Mouse (Mus musculus) spleen, postnatal 10 days (tissue): Measurements from ENCODE around the gene Lif.

ENCODE experiments used
- DNase-seq, 2 experiments: peaks; one replicate each; pipeline ENCODE4 v3.0.0; 2021 to 2022; ENCODE audit warnings: low spot score in 2 of 2

Lif gene

DNA sequence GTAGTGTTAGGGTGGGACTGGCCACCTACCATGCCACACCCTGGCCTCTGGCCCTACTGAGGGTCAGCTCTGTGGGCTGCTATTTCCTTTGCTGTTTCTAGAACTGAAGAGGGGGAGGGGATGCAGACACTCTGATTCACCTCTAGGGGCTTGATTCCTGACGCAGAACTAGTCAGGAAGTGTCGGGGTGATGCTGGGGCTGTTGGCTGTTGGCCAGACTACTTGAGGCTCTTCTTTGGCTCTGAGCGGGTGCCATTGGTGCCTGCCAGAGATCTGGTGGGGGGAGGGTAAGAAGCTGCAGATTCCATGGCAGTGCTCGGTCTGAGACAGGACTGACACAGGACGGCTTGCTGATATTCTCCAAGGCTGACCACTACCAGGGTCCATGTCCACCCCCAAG lies 4.6 kb downstream of the Lif start:
- peak in 1 of 2 experiments; percentile 45 for DNase-seq

DNA sequence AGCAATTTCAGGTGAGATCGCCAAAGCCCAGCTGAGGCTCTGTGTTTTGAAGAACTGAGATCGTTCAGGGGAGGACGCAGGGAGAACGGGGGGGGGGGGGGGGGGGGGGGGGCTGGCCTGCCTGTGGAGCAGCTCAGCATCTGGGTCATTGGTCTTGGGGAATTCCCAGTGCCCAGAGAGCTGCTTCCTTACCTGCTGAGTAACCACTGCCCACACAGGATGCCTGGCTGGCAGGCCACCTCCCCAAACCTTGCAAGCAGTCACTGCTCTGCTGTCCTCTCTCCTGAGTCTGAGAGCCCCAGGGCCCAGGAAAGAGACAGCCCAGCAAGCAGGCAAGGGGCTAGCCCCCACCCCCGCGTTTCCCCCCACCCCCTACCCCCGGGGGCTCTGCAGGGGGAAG lies 5.5 kb downstream of the Lif start:
- DNase-seq, result no peak

GRCm38 (mm10) chr11:4263296-4263695 lies 5.9 kb downstream of the Lif start:
- DNase-seq, result no peak

- DNase-seq, result no peak
Measured at GRCm38 (mm10) chr11:4264066-4264465, 6.7 kb downstream of the Lif start.

- DNase-seq, result no peak
Measured at GRCm38 (mm10) chr11:4266271-4267201, 9.2 kb downstream of the Lif start.

DNA sequence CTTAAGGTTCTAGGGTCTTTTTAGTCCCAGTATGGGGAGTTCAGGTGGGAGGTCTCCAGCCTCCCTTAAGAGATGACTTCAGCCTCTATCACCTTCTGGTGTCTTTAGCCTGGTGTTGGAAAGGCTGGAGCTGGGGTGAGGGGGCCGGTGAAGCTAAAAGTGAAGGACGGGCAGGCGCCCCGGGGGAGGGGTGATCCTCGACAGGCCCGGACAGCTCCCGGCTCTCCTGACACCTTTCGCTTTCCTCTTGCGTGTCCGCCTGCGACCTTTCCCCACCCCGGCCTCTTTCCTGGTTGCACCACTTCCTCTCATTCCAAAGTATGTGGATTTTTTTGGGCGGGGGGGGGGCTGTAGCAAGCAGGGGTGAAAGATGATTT lies 9.8 kb downstream of the Lif start:
- DNase-seq, result no peak

GRCm38 (mm10) chr11:4268500-4268899 lies 11.1 kb downstream of the Lif start:
- no peak for DNase-seq

DNA sequence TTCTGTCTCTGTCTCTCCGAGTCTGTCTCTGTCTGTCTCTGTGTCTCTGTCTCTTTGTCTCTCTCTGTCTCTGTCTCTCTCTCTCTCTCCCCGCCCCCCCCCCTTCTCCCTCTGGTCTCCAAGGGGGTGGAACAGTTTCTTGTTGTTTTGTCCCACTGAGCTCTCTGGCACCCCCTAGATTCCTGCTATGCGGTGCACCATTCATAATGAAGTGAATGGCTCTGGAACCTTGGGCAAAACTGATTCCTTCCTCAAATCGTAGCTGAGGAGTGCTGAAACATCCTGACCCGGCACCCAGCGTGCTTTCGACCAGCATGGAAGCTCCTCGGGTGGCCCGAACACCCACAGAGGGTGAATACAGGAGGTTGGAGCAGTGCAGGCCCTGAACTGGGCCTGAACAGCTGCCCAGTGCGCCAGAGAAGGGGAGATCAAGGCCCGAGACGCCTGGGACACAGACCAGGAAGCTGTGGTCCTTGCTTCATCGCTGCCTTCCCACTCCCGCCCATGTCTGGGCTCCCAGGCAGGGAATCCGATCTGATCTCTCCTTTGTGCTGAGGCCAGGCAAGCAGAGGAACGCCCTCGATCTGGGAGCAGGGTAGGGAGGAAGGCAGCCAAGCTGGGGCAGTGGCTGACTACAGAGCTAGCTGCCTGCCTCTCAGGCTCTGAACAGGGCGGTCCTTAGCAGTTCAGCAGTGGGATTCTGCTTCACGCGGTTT lies 13.5 kb downstream of the Lif start:
- no peak for DNase-seq

GRCm38 (mm10) chr11:4271544-4271943 lies 14.2 kb downstream of the Lif start:
- no peak for DNase-seq

GRCm38 (mm10) chr11:4276411-4276861 lies 19.1 kb downstream of the Lif start:
- no peak for DNase-seq

GRCm38 (mm10) chr11:4279909-4280308 lies 22.6 kb downstream of the Lif start:
- no peak for DNase-seq

- DNase-seq, result no peak
Measured at GRCm38 (mm10) chr11:4281852-4282251, 24.5 kb downstream of the Lif start.

DNA sequence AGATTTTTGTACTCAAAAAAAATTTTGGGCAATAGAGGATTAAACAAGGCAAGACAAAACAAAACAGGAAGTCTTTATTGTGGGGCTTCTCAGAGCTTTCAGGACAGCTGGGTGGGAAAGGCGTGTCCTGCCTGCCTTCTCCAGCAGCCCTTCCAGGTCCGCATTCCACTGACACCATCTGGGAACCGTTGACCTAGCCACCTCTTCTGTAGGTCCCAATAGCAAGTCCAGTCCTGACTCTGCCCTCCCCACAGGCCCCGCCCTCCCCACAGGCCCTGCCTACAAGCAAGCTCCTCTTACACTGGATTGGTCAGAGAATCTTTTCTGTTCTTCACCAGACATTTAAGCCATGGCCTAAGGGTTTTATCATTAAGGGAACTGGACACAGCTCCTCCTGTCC lies 26.3 kb downstream of the Lif start:
- DNase-seq, result no peak

- DNase-seq, result no peak
Measured at GRCm38 (mm10) chr11:4289280-4289679, 31.9 kb downstream of the Lif start.

DNA sequence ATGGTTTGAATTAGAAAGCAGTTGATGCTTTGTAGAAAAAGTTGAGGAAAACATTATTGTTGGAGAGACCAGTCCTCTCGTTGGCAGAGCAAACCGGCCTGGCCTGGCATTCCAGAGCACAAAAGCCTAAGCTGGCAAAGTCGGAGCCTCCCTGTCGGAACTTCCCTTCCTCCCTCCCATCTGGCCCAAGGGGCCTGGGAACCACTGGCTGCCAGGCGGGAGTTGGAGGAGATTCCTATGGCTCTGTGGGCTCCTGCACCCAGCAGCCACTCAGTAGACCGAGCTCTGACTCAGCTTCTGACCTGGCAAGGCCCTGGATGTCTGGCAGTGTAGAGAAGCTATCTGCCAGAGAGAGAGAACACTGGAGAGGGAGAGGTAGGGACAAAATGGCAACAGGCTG lies 34.3 kb downstream of the Lif start:
- DNase-seq, result no peak

DNA sequence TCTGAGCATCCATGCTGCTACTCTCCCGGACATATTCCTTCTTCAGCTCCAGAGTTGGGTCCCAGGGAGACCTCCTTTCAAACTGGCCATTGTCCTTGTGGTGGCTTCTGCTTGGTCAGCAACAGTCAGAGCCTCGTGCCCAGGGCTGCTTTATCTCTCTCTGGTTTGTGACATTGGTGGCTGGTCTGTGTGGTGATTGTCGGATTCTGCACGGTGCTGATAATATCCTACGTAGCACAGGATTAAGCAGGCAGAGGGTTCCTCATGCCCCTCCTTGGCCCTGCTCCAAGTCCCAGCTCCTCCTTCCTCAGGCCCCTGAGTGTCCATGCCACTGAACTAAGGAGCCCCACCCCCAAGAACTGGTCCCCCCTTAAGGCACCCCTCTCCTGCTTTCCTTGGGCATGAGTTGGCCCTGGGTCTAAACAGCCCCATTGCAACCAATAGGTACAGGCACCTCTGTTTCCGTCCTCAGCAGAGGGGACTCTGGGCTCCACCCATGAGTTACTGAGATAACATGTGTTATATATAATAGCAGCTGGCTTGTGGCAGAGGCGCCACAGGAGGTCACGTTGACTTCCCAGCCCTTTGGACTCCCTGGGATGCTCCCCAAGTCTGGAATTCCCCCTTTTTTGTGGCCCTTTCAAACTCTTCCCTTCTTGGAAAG lies 35.0 kb downstream of the Lif start:
- no peak for DNase-seq

GRCm38 (mm10) chr11:4292888-4293247 lies 35.5 kb downstream of the Lif start:
- no peak for DNase-seq

GRCm38 (mm10) chr11:4293481-4293880 lies 36.1 kb downstream of the Lif start:
- no peak for DNase-seq

GRCm38 (mm10) chr11:4294047-4294446 lies 36.7 kb downstream of the Lif start:
- DNase-seq, result no peak

GRCm38 (mm10) chr11:4294495-4295351 lies 37.4 kb downstream of the Lif start:
- DNase-seq, result no peak

- no peak for DNase-seq
Measured at GRCm38 (mm10) chr11:4296610-4297275, 39.4 kb downstream of the Lif start.
